Mouse (Mus musculus) small intestine, adult 2 months (tissue): ENCODE data around the gene Gm7029. TPM values are rescaled to one million over a fixed set of nuclear protein-coding genes. Genes with fewer than 3 reads are reported as not detected.
A peak's percentile ranks its signal among the peaks of the same experiment; 100 is the strongest.

Experiments used
- H3K27ac ChIP-seq: fragments of 200-500 bp; 2 replicates; pipeline ENCODE4 v1.5.1; 2012; ENCODE audit warnings: low read depth, low read length, control low read depth, inconsistent platforms; ENCODE audit not compliant: insufficient read depth
- H3K27me3 ChIP-seq: fragments of 200-500 bp; 2 replicates; pipeline ENCODE4 v1.6.1; 2012; ENCODE audit warnings: mild to moderate bottlenecking, moderate library complexity, low read length, inconsistent platforms; ENCODE audit not compliant: control insufficient read depth, insufficient read depth
- H3K36me3 ChIP-seq: fragments of 200-500 bp; 2 replicates; pipeline ENCODE4 v1.6.1; 2012; ENCODE audit warnings: mild to moderate bottlenecking, low read length, control low read depth, inconsistent platforms; ENCODE audit not compliant: control insufficient read depth, insufficient read depth
- H3K4me1 ChIP-seq: fragments of 200-500 bp; 2 replicates; pipeline ENCODE4 v1.6.1; 2012; ENCODE audit warnings: low read length, inconsistent platforms, mixed read lengths; ENCODE audit not compliant: control insufficient read depth, insufficient read depth, insufficient read length
- H3K4me3 ChIP-seq: fragments of 200-500 bp; 2 replicates; pipeline ENCODE4 v1.5.1; 2012; ENCODE audit warnings: low read depth, mild to moderate bottlenecking, control low read depth, inconsistent platforms, low read length, moderate library complexity
- CTCF ChIP-seq: fragments of 200-500 bp; IDR thresholded peaks from 2 replicates; pipeline ENCODE4 v1.5.1; 2012; ENCODE audit warnings: low read depth, mild to moderate bottlenecking, control low read depth, inconsistent platforms, low read length, moderate library complexity, mixed read lengths; ENCODE audit not compliant: insufficient replicate concordance, insufficient read length; ENCODE audit errors: extremely low read depth
- POLR2A ChIP-seq: fragments of 200-500 bp; IDR thresholded peaks from 2 replicates; pipeline ENCODE4 v1.6.1; 2012; ENCODE audit warnings: low read depth, mild to moderate bottlenecking, control low read depth, inconsistent platforms, low read length, moderate library complexity
- WGBS: fragments of 180-500 bp; shearing (Covaris S2); methylation state at CpG from one replicate; pipeline ENCODE4 v1.1.7; 2018; 5-methylcytosine and 5-hydroxymethylcytosine counted together
- polyA plus RNA-seq: library from polyadenylated mRNA; depleted of rRNA; stranded (reverse); fragments of >200 nt; gene quantifications from 2 replicates; pipeline ENCODE4 v1.2.3, GENCODE M21; 2012; rRNA removed

Gm7029 gene
- polyA plus RNA-seq, 1 experiment: not detected

DNA sequence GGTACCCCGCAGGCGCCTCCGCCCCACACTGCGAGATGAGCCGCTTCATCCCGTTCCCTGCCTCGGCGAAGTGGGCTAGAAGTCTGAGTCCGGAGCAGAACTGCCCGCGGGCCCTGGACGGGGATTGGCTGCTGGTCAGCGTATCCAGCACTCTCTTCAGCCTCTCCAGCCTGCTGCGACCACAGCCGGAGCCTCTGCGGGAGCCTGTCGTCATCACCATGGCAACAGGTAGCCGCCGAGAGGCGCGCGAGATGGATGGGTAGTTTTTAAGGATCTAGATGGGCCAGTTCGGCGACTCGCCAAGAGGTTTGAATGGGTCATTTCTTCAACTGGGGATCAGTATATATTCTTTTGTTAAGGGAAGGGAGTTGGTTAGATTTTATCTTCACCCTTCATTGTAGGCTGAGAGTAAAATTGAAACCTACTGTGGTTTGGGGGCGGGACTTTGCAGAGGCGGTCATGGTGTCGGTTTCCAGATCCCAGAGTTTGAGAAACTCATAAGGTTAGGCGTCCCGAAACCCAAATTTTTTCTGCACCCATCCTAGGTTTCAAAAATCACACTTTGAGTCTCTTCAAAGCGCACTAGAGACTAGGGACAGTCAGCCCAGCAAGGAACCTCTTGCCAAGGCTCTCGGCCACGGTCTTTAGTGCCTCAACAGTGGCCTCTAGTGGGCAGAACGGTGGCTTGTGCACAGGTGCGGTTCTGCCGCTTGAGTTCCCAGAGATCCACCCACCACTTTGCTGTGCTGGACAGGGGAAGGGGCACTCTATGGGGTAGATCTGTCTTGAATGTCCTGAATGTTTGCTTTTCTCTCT lies 46.9 kb downstream of the Gm7029 start:
- peak overlapping the region; percentile 82 for H3K4me3 ChIP-seq
- TF ChIP-seq POLR2A: 0 out of 2 replicates have a peak, but pooled peaks have one; percentile 29
- TF ChIP-seq CTCF: peak; percentile 83; the same call in 1 of the 2 replicates
- H3K27me3 ChIP-seq: no peaks in the 10 kb centered on the region
- peaks cover 24% of the 10 kb centered on the region for H3K36me3 ChIP-seq
- H3K27ac ChIP-seq: peak overlapping the region; percentile 95
- H3K4me1 ChIP-seq: peaks cover 23% of the 10 kb centered on the region
- under 1% methylated on average over 36 of the region's 36 CpGs for WGBS

DNA sequence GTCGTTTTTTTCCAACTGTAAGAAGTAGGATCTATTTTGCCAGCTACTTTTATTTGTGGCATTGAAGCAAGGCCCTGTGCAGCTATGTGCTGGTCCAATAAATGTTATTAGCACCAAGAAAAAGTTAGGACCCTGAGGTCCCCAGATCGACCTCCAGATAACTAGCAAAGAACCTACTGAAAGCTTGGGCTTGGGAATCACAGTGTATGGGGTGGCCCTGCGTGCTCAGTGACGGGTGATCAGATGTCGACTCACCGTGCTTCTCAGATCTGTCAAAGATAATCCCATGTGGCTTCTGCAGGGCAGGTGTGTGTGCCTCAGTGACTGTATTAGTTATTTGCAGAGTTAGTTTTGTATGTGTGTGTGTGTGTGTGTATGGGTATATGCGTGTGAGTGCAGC lies 47.7 kb downstream of the Gm7029 start:
- Histone ChIP-seq H3K36me3 (peaks cover 32% of the 10 kb centered on the region), H3K4me3 (peak overlapping the region; percentile 82; the same call in 1 of the 2 replicates), H3K27ac (no peak overlapping the region), H3K4me1 (peaks cover 23% of the 10 kb centered on the region), H3K27me3 (no peaks in the 10 kb centered on the region)
- no peak for TF ChIP-seq CTCF
- TF ChIP-seq POLR2A: no peak
- 83% methylated on average over 7 of the region's 7 CpGs for WGBS

Other genes with a start within 250 kb of the Gm7029 start
- 20.0 and 33.1 TPM in 2 replicates for gene Zfp414, start 244.7 kb upstream of the Gm7029 start, polyA plus RNA-seq
- 0.60 and 1.3 TPM in 2 replicates for gene Pram1, start 235.8 kb upstream of the Gm7029 start, polyA plus RNA-seq
- 54.5 and 91.7 TPM in 2 replicates for gene Hnrnpm, start 187.0 kb upstream of the Gm7029 start, polyA plus RNA-seq
- 43.7 and 60.9 TPM in 2 replicates for gene March2, start 155.2 kb upstream of the Gm7029 start, polyA plus RNA-seq
- 171 and 431 TPM in 2 replicates for gene Rab11b, start 113.3 kb upstream of the Gm7029 start, polyA plus RNA-seq
- gene Angptl4, start 92.0 kb upstream of the Gm7029 start, polyA plus RNA-seq: 14.7 and 57.3 TPM in 2 replicates
- 20.6 and 21.1 TPM in 2 replicates for gene Kank3, start 63.3 kb upstream of the Gm7029 start, polyA plus RNA-seq
- gene Rps28, start 49.3 kb upstream of the Gm7029 start, polyA plus RNA-seq: 296 and 444 TPM in 2 replicates
- 337 and 417 TPM in 2 replicates for gene Ndufa7, start 49.3 kb upstream of the Gm7029 start, polyA plus RNA-seq
- 14.9 and 22.1 TPM in 2 replicates for gene Cd320, start 30.7 kb upstream of the Gm7029 start, polyA plus RNA-seq
- gene Kifc1, start 16.8 kb downstream of the Gm7029 start, polyA plus RNA-seq: 3.9 and 7.5 TPM in 2 replicates
- gene Platr17, start 31.3 kb downstream of the Gm7029 start, polyA plus RNA-seq: not detected in 2 replicates
- 20.7 and 48.6 TPM in 2 replicates for gene Daxx, start 35.6 kb downstream of the Gm7029 start, polyA plus RNA-seq
- gene Tapbp, start 42.1 kb downstream of the Gm7029 start, polyA plus RNA-seq: 151 and 367 TPM in 2 replicates
- 64.1 and 134 TPM in 2 replicates for gene Zbtb22, start 42.1 kb downstream of the Gm7029 start, polyA plus RNA-seq
- gene Rgl2, start 55.7 kb downstream of the Gm7029 start, polyA plus RNA-seq: 45.3 and 60.7 TPM in 2 replicates
- 9.3 and 19.4 TPM in 2 replicates for gene Pfdn6, start 66.5 kb downstream of the Gm7029 start, polyA plus RNA-seq
- 10.0 and 12.4 TPM in 2 replicates for gene Wdr46, start 66.8 kb downstream of the Gm7029 start, polyA plus RNA-seq
- 14.8 and 24.6 TPM in 2 replicates for gene B3galt4, start 77.7 kb downstream of the Gm7029 start, polyA plus RNA-seq
- gene Vps52, start 82.0 kb downstream of the Gm7029 start, polyA plus RNA-seq: 28.4 and 52.3 TPM in 2 replicates
- gene Rps18, start 82.2 kb downstream of the Gm7029 start, polyA plus RNA-seq: 509 and 766 TPM in 2 replicates
- 2,533 and 6,705 TPM in 2 replicates for gene H2-K1, start 126.5 kb downstream of the Gm7029 start, polyA plus RNA-seq
- gene Ring1, start 150.8 kb downstream of the Gm7029 start, polyA plus RNA-seq: 15.5 and 29.9 TPM in 2 replicates
- 52.4 and 75.8 TPM in 2 replicates for gene H2-Ke6, start 154.2 kb downstream of the Gm7029 start, polyA plus RNA-seq
- 81.5 and 119 TPM in 2 replicates for gene Slc39a7, start 157.8 kb downstream of the Gm7029 start, polyA plus RNA-seq
- 26.3 and 64.2 TPM in 2 replicates for gene Rxrb, start 158.0 kb downstream of the Gm7029 start, polyA plus RNA-seq
- 0.90 and 2.4 TPM in 2 replicates for gene Col11a2, start 165.6 kb downstream of the Gm7029 start, polyA plus RNA-seq
- gene H2-Oa, start 218.5 kb downstream of the Gm7029 start, polyA plus RNA-seq: 7.2 and 16.6 TPM in 2 replicates
- 35.4 and 169 TPM in 2 replicates for gene H2-DMa, start 245.7 kb downstream of the Gm7029 start, polyA plus RNA-seq
- 41.2 and 73.1 TPM in 2 replicates for gene Brd2, start 248.8 kb downstream of the Gm7029 start, polyA plus RNA-seq